In the genomic region with DNA sequence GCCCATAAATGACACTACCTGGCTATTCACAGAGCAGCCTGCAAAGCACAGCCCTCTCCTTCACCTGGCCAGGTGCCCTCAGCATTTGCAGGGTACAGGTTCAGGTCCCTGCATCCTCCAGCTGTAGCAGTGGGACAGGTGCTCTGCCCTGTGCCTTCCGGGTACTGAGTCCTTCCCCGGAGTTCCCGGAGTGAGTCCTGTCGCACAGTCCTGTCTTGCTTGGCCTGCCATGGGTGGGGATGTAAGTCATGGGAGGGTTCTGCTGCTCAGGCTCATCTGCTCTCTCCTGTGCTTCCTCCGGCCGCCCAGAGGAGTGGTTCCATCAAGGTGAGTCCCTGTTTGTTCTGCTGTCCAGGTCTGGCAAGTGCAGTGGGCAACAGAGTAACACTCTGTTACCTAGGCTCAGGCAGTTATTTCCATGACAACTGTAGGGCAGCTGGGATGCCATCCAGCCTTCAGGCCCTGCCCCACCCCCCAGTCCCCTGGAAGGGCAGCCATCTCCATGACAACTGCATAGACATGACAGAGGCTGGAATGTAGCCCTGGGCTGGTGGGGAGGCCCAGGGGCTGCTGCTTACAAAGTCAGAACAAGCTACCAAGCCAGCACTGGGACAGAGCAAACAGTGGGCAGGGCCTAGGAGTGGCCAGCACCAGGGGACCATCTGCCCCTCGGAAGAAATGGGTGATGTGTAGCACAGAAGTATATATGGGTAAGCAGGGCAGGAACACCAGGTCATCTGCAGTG, we compare ENCODE assay signal across 8 mouse cellular contexts. TPM values are rescaled to one million over a fixed set of nuclear protein-coding genes. Genes with fewer than 3 reads are reported as not detected.
A peak's percentile ranks its signal among the peaks of the same experiment; 100 is the strongest.
DNase-seq lines count a peak whose midpoint lies in the region; ATAC-seq and TF ChIP-seq lines count a peak whose summit lies in the region.

No protein-coding gene starts in this region.

- H3K4me2 ChIP-seq in heart, postnatal 0 days (ENCODE audit: low read depth, low read length), result no peak overlapping the region
- no peak overlapping the region for H3K4me2 ChIP-seq in embryonic facial prominence, embryonic 13.5 days
- H3K4me2 ChIP-seq in limb, embryonic 15.5 days, result no peak overlapping the region

- H3K4me3 ChIP-seq in heart, postnatal 0 days (ENCODE audit: low read depth, low read length), result no peak overlapping the region
- H3K4me3 ChIP-seq in embryonic facial prominence, embryonic 13.5 days, result no peak overlapping the region
- H3K4me3 ChIP-seq in limb, embryonic 15.5 days, result no peak overlapping the region

- H3K9ac ChIP-seq in heart, postnatal 0 days (replicated peaks; ENCODE audit: low read depth, low read length), result no peak overlapping the region
- peak overlapping the region; percentile 22; the same call in 1 of the 2 replicates for H3K9ac ChIP-seq in embryonic facial prominence, embryonic 13.5 days
- no peak overlapping the region for H3K9ac ChIP-seq in limb, embryonic 15.5 days

- no peak for TF ChIP-seq EP300 in heart, postnatal 0 days (IDR thresholded peaks at IDR 0.05; ENCODE audit: low read depth)

- ATAC-seq in heart, postnatal 0 days (ENCODE audit: insufficient read depth, low read depth), result peak; percentile 8; the same call in 1 of the 2 replicates
- ATAC-seq in embryonic facial prominence, embryonic 13.5 days (ENCODE audit: insufficient number of reproducible peaks, insufficient read depth, low FRiP score, low TSS enrichment, low read depth), result no peak
- 0 out of 2 replicates have a peak, but pooled peaks have one; percentile 3 for ATAC-seq in limb, embryonic 15.5 days (ENCODE audit: insufficient number of reproducible peaks, low FRiP score, low TSS enrichment, low read depth)

- H3K27ac ChIP-seq in heart, postnatal 0 days (ENCODE audit: low read depth), result no peak overlapping the region
- H3K27ac ChIP-seq in embryonic facial prominence, embryonic 13.5 days, result 0 out of 2 replicates have a peak overlapping the region, but pooled peaks have one; percentile 1
- H3K27ac ChIP-seq in limb, embryonic 15.5 days, result peak overlapping the region; percentile 33; the same call in 1 of the 2 replicates

- 55% methylated on average over 7 of the region's 7 CpGs for WGBS in heart, postnatal 0 days
- WGBS in embryonic facial prominence, embryonic 13.5 days, result 41% methylated on average over 7 of the region's 7 CpGs
- 54% methylated on average over 7 of the region's 7 CpGs for WGBS in limb, embryonic 15.5 days

- H3K9me3 ChIP-seq in heart, postnatal 0 days (replicated peaks; ENCODE audit: control insufficient read depth, low read length), result no peaks in the 10 kb centered on the region
- no peaks in the 10 kb centered on the region for H3K9me3 ChIP-seq in embryonic facial prominence, embryonic 13.5 days
- H3K9me3 ChIP-seq in limb, embryonic 15.5 days, result no peaks in the 10 kb centered on the region

- TF ChIP-seq CTCF in heart, postnatal 0 days (IDR thresholded peaks at IDR 0.05; ENCODE audit: low read depth), result no peak

- peaks cover 12% of the 10 kb centered on the region for H3K4me1 ChIP-seq in heart, postnatal 0 days (ENCODE audit: control insufficient read depth, insufficient read depth)
- H3K4me1 ChIP-seq in embryonic facial prominence, embryonic 13.5 days, result peaks cover 26% of the 10 kb centered on the region
- H3K4me1 ChIP-seq in limb, embryonic 15.5 days, result peaks cover 23% of the 10 kb centered on the region

- H3K36me3 ChIP-seq in heart, postnatal 0 days (replicated peaks; ENCODE audit: control insufficient read depth, insufficient read depth, low read length), result peaks cover 81% of the 10 kb centered on the region
- peaks cover 90% of the 10 kb centered on the region for H3K36me3 ChIP-seq in embryonic facial prominence, embryonic 13.5 days
- H3K36me3 ChIP-seq in limb, embryonic 15.5 days, result peaks cover 74% of the 10 kb centered on the region

- no peaks in the 10 kb centered on the region for H3K27me3 ChIP-seq in heart, postnatal 0 days (ENCODE audit: control insufficient read depth, insufficient read depth, low read length)
- H3K27me3 ChIP-seq in embryonic facial prominence, embryonic 13.5 days, result no peaks in the 10 kb centered on the region
- H3K27me3 ChIP-seq in limb, embryonic 15.5 days, result no peaks in the 10 kb centered on the region

- DNase-seq in heart, postnatal 0 days (ENCODE audit: low spot score), result no peak
- DNase-seq in heart, adult 18-20 months, result no peak
- peak; percentile 96 for DNase-seq in Muller cell, postnatal 12 days (ENCODE audit: inconsistent ontology term)
- no peak for DNase-seq in left cerebral cortex, adult 9 months (ENCODE audit: low spot score in 2 of 2)
- DNase-seq in spleen, adult 12 weeks (ENCODE audit: low spot score), result no peak
- no peak for DNase-seq in layer of hippocampus, postnatal 36 days

RNA-seq across cellular contexts. Expression of a gene that starts 25.5 kb away (rescaled TPM):
- 12.7 and 14.7 TPM in 2 replicates for total RNA-seq in heart, postnatal 0 days (2014; rRNA removed; ENCODE audit: low replicate concordance)
- 40.0 and 41.2 TPM in 2 replicates for polyA plus RNA-seq in heart, postnatal 0 days (2015; fragmentation: Nextera tagmentation; extraction: Ambion mirVana)
- 10 to 100 TPM; 42.9 to 44.4 TPM for total RNA-seq in heart, adult 18-20 months (2021)
- polyA plus RNA-seq in embryonic facial prominence, embryonic 13.5 days (2015; fragmentation: Nextera tagmentation; extraction: Ambion mirVana), result 14.9 and 17.7 TPM in 2 replicates
- 16.5 and 16.8 TPM in 2 replicates for polyA plus RNA-seq in limb, embryonic 15.5 days (2015; fragmentation: Nextera tagmentation; extraction: Ambion mirVana)
- 10 to 100 TPM; 19.6 to 21.7 TPM for total RNA-seq in layer of hippocampus, postnatal 36 days (2021)

RNA-seq across cellular contexts. Expression of a gene that starts 26.0 kb away (rescaled TPM):
- total RNA-seq in heart, postnatal 0 days (2014; rRNA removed; ENCODE audit: low replicate concordance), result 160 and 168 TPM in 2 replicates
- 155 and 158 TPM in 2 replicates for polyA plus RNA-seq in heart, postnatal 0 days (2015; fragmentation: Nextera tagmentation; extraction: Ambion mirVana)
- 100 to 1,000 TPM; 123 to 141 TPM for total RNA-seq in heart, adult 18-20 months (2021)
- 73.9 and 78.8 TPM in 2 replicates for polyA plus RNA-seq in embryonic facial prominence, embryonic 13.5 days (2015; fragmentation: Nextera tagmentation; extraction: Ambion mirVana)
- polyA plus RNA-seq in limb, embryonic 15.5 days (2015; fragmentation: Nextera tagmentation; extraction: Ambion mirVana), result 119 and 127 TPM in 2 replicates
- total RNA-seq in layer of hippocampus, postnatal 36 days (2021), result 10 to 100 TPM; 66.3 to 68.1 TPM

RNA-seq across cellular contexts. Expression of a gene that starts 52.7 kb away (rescaled TPM):
- 62.1 and 95.5 TPM in 2 replicates for total RNA-seq in heart, postnatal 0 days (2014; rRNA removed; ENCODE audit: low replicate concordance)
- 22.5 and 22.6 TPM in 2 replicates for polyA plus RNA-seq in heart, postnatal 0 days (2015; fragmentation: Nextera tagmentation; extraction: Ambion mirVana)
- total RNA-seq in heart, adult 18-20 months (2021), result 10 to 100 TPM; 13.1 to 15.1 TPM
- polyA plus RNA-seq in embryonic facial prominence, embryonic 13.5 days (2015; fragmentation: Nextera tagmentation; extraction: Ambion mirVana), result 30.8 and 33.6 TPM in 2 replicates
- 25.3 and 25.8 TPM in 2 replicates for polyA plus RNA-seq in limb, embryonic 15.5 days (2015; fragmentation: Nextera tagmentation; extraction: Ambion mirVana)
- 10 to 100 TPM; 36.2 to 37.7 TPM for total RNA-seq in layer of hippocampus, postnatal 36 days (2021)

RNA-seq across cellular contexts. Expression of a gene that starts 52.7 kb away (rescaled TPM):
- 55.3 and 56.9 TPM in 2 replicates for total RNA-seq in heart, postnatal 0 days (2014; rRNA removed; ENCODE audit: low replicate concordance)
- polyA plus RNA-seq in heart, postnatal 0 days (2015; fragmentation: Nextera tagmentation; extraction: Ambion mirVana), result 65.8 and 69.0 TPM in 2 replicates
- total RNA-seq in heart, adult 18-20 months (2021), result 100 to 1,000 TPM; 170 to 176 TPM
- polyA plus RNA-seq in embryonic facial prominence, embryonic 13.5 days (2015; fragmentation: Nextera tagmentation; extraction: Ambion mirVana), result 27.6 and 30.6 TPM in 2 replicates
- 29.6 and 33.3 TPM in 2 replicates for polyA plus RNA-seq in limb, embryonic 15.5 days (2015; fragmentation: Nextera tagmentation; extraction: Ambion mirVana)
- total RNA-seq in layer of hippocampus, postnatal 36 days (2021), result 100 to 1,000 TPM; 124 to 125 TPM
